Mouse (Mus musculus) adrenal gland, postnatal 14 days (tissue): ENCODE measurements around the gene Spata33. TPM values are rescaled to one million over a fixed set of nuclear protein-coding genes. Genes with fewer than 3 reads are reported as not detected.
"Not testable (repeated sequence)": the region's sequence is repeated elsewhere in the genome, so short reads cannot be mapped to it uniquely, and the experiment has no call there.

Experiments used
- DNase-seq: peaks from one replicate; pipeline ENCODE4 v3.0.0; 2021; ENCODE audit warnings: mixed read lengths
- long read RNA-seq, 2 experiments: library from polyadenylated mRNA; stranded (forward); transcript quantifications; one replicate each; pipeline ENCODE4 v2.0.0; 2021
- total RNA-seq: library from RNA; stranded (reverse); gene quantifications from 2 replicates; pipeline ENCODE4 v1.2.3, GENCODE M21; 2021

Gene Spata33
- total RNA-seq = 2.6 and 4.9 TPM in 2 replicates
- long read RNA-seq, experiment 1, partial matches to known transcripts = 0 of 1 reads
- long read RNA-seq, experiment 1, other reads (novel, unspliced or antisense) = 0 of 1 reads
- long read RNA-seq, experiment 2, partial matches to known transcripts = 1 of 3 reads
- long read RNA-seq, experiment 2, other reads (novel, unspliced or antisense) = 1 of 3 reads

DNA sequence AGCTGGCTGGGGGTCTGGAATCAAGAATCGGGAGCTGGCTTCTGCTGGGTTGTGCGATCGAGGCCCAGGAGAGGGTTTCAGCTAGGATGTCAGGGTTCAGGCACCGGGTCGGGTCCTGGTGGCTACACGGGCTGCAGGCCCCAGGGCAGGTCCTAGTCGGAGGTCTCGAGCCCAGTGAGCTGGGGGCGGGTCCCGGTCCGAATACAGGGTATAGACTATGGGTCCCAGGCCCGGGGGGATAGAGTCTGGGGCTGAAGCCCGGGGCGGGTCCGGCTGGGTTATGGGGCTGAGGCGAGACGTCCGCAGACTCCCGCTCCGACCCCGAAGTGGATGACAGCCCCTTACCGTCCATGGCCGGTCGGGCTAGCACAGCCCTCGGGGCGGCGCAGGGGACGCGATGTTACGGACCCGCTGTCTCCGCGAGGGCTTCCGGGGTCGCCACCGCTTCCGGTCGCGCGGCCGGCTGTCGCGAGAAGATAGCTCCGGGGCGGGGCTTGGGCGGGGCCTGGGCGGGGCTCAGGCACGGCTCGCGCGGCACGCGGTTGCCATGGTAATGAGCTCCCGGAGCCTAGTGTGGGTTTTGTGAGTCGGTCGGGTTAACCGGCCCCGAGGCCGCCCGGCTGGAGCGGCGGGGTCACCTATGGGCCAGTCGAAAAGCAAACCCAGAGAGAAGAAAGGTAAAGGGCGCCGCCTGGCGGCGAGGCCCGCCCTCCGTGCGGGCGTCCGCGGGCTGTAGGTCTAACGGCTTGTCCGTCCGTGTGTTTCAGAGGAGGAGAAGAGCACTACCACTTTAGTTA, at the start of gene Spata33, which contains the start of gene Chmp1a:
TSS of gene Spata33 (plus strand) at position 512 of the 797 bp plus-strand sequence.
TSS of gene Chmp1a (minus strand) at position 443 of the 797 bp plus-strand sequence.
- DNase-seq = peak; percentile 96

DNA sequence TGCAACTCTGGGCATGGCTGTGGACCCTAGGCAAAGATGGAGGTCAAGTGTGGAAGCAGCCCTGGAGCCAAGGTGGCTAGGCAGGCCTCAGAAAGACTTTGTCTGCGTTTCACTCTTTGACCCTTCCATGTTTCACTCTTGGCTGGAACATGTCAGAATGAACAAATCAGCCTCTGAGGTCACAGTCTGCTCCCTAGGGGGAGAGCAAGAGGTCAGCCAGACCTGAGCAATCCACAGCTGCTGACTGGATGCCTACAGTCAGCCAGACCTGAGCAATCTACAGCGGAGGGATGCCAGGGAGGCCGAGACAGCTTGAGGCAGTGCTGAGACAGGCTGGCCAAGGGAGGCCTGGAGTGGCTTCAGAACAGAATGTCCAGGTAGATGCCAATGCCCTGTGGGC, 31.2 kb upstream of the Spata33 start:
- peak; percentile 78 for DNase-seq

DNA sequence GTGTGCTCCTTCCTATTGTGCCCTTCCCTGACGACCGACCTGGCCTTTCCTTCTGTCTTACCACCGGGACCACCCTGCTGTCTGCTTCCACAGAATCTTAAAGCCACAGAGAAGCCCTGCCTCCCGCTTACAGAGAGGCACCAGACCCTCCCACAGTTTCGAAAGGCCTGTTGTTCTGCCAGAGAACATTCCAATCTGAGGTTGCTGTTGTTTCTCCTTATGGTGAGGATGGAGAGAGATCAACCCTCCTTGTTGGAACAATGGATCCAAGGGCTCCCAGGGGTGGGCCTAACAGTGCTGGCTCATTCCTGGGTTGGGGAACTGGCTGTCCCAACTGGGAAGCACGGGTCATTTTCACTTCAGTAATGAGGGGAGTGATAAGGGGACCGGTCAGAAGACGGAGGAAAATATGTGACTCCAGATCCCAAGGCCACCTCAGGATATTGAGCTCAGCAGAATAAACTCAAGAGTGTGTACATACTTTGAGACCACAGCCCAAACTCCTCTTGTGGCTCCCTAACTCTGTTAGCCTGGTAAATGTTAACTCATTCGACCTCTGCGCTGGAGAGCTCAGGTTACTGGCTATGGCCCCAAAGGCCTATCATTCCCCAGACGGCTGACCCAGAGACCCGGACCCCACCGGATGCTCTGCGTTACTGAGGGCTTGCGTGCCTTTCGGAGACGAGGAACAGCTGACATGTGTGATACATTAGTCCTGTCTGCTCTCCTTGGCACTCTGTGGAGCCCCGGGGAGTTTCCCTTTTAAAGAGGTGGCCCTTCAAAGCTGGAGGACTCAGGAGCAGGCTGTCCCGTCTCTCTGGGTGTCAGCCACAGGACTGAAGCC, 26.8 kb upstream of the Spata33 start, which contains the start of gene Dpep1:
TSS of gene Dpep1 (plus strand) at position 677 of the 844 bp plus-strand sequence.
- peak; percentile 57 for DNase-seq

DNA sequence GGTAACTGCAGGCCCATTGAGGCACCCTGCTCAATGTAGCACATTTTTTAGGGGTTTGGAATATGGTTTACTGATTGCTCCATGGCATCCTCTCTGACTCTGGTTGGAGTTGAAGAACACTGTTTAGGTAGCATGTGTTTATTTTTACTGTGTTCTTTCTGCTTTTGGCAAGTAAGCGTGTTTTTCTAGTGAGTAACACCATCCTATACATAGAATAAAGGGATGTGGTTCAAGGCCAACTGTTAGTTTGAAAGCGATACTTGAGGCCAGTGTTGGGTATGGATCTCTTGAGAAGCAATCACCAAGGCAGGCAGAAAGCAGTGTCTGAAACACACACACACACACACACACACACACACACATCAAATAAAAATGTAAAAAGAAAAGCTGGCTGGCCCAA, 24.6 kb upstream of the Spata33 start:
- DNase-seq = no peak

DNA sequence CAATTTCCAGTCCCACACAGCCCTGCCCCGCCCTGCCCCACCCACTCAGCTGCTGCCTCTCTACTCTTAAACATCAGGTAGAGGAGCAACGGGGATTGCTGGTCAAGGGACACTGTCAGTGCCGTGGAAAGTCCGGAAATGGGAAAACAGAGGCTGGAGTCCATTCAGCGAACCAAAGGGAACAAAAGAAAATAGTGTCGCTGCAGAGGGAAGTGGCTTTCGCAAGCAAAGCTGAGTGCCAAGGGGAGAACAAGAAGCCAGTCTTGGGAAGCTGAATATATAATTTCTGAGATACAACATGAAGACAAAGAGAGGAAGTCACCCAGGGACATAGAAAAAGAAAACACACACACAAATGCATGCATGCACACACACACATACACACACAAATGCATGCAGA, 23.8 kb upstream of the Spata33 start:
- DNase-seq = no peak

DNA sequence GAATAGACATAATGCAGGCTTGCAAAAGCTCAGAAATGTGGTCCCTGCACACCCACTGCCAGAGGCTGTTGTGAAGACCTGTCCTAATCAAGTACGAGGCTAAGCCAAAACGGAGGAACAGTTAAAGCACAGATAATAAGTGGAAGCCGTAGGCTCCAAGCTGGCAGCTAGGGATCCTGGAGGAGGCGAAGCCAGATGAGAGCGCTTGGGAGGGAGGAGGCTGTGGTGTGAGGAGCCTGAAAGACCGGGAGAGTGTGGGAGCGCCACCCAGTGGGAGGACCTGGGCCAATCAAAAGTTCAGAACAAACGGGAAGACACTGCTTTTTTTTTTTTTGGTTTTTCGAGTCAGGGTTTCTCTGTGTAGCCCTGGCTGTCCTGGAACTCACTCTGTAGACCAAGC, 22.0 kb upstream of the Spata33 start:
- DNase-seq = peak; percentile 89

DNA sequence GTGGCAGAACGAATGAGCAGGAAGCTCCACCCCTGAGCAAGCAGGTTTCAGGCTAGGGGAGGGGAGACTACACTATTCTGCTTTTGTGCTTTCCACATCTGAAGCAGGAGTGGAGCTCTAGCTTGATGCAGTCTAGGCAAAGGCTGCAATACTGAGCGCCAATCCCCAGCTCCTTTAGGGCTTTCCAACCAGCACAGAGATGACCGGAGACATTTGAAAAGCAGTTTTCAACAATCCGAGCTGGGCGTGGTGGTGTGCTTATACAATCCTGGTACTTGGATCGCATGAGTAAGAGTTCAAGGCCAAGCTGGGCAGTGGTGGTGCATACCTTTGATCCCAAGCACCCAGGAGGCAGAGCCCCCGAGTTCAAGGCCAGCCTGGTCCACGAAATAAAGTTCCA, 20.7 kb upstream of the Spata33 start:
- no peak for DNase-seq

DNA sequence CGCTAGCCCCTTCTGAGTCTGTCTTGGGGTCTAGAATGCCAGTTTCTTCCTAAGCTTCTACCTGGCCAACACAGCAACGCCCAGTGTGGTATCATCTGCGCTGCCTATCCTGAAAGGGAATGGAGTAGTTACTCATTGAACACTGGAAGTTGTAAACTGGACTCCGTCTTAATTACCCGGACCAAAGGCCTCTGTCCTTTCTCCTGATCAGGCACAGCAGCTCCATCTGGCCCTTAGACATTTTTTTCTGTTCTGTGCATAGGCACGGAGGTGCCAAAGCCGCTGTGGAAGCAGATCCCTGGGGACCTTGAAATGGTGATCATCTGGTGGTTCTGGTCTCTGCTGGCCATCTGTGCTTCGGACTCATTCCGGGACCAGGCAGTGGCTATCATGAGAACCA, 18.9 kb upstream of the Spata33 start:
- no peak for DNase-seq

DNA sequence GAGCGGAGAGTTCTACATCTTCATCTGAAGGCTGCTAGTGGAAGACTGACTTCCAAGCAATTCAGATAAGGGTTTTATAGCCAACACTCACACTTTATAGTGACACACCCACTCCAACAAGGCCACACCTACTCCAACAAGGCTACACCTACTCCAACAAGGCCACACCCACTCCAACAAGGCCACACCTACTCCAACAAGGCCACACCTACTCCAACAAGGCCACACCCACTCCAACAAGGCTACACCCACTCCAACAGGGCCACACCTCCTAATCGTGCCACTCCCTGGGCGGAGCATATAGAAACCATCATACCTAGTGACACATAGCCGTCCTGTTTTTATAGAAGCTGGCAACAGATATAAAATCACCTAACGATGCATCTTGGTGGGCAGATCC, 15.6 kb upstream of the Spata33 start:
- DNase-seq = not testable (repeated sequence)

DNA sequence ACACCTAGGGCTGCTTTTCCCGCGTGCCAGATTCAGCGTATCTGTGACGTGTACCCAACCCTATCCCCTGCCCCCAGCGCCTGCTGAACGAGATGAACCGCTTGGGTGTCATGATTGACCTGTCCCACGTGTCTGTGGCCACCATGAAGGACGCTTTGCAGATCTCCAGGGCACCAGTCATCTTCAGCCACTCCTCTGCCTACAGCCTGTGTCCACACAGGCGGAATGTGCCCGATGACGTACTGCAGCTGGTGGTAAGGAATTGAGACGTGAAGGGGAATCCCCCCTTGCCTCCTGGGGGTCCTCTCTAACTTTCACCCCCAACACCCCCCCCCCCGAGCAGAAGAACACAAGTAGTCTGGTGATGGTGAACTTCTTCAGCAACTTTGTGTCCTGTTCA, 12.8 kb upstream of the Spata33 start:
- no peak for DNase-seq

DNA sequence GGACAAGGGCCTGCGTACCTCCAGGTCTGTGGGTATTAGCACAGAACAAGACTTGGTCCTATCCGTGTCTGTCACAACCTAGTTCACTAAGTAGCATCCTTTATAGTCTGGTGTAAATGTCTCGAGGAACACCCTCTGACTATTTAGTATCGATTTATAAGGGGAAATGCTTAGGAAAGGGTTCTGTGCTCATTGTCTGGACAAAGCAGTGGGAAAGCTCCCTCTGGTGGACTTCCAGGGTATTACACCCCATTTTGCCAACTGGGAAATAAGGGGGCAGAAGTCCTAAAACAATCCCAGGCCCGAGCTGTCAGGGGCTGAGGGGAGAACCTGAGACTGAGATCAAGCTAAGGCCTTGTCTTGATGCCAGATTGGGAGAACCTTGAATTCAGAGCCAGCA, 10.3 kb upstream of the Spata33 start:
- DNase-seq = peak; percentile 83

DNA sequence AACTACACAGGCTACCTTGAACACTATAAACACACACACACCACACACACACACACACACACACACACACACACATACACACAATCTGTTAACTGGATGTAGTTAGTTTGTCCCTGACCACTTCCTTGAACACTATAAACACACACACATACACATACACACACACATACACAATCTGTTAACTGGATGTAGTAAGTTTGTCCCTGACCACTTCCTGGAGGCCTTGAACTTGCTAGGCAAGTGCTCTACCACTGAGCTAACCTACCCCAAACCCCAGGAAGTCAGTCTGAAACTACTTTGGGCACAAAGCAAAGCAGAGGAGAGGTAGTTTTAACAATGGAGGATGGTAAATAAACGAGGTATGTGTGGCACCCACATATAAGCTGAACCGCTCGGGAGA, 9.1 kb upstream of the Spata33 start:
- DNase-seq = no peak

DNA sequence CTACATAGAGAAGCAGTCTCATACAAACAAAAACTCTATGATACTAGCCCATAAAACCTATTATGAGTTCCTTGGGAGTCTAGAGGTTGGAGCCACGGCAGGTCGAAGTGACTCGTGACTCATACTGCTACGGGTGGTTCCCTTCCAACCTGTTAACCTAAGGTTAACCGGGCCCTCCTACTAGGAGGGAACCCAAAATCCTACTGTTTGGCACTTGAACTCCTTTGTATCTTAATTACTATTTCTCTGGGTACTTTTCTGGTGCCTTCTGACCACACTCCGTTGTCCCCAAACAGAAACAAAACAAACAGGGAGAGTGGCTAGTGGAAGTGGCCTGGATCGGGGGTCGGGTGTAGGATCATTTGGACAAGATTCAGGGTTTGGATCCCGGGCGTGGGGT, 756 bp upstream of the Spata33 start:
- DNase-seq = no peak

DNA sequence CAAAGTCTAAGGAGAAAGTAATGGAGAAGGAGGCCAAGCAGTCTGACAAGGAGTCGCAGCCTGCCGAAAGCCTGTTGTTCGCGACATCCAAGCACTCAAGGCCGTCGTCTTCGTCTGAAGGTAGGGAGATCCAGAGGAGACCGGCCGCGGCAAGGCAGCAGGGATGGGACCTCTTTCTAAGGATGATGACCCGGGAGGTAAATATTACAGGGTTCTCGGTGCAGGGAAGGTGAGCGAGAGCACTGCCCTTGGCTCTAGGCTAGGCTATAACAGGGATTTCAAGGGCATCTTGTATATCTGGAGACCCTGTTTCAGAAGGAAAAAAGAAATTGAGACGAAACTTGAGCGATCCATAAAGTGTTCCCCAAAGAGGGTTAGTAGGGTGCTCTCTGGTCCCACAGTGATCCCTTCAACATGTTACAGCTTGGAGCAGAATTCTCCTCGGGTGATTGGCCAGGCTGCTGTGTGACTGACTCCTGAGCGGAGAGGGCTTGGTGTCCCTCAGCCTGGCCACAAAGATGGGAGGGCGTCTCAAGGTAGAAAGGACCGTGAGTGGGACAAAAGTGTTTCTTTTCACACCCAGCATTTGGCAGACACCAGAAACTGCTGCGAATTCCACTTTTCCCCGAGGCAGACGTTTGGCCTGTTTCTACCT, 613 bp downstream of the Spata33 start:
- DNase-seq = no peak

DNA sequence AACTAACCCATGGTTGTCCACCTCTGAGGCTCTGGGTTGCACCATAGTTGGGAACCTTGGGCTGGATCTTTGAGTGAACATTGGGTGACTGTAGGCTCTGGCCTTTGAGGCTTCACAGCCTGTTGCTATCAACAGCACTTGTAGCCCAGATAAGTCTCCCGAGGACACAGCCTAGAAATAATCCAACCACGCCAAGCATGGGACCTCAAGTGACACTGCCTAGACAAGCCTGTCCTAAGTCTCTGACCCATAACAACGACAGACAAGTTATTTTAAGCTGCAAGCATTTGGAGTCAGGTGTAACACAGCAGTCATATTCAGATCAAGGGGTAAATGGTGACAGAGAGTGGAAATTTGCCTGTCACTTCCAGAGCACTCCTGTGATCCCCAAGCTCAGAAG, 2.8 kb downstream of the Spata33 start:
- no peak for DNase-seq

DNA sequence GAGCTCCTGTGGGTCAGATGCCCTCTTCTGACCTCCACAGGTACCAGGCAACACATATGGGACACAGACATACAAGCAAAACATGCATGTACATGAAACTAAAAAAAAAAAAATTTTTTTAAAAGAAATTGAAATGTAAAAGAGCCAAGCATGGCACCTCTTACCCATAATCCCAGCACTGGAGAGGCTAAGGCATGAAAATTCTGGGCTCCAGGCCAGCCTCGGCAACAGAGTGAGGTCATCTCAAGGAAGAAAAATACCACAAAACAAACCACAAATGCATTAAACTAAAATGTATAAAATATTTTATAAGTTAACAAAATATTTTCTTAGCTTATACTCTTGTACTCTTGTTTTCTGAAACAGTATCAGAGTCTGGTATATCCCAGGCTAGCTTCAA, 8.3 kb downstream of the Spata33 start:
- DNase-seq = peak; percentile 56

DNA sequence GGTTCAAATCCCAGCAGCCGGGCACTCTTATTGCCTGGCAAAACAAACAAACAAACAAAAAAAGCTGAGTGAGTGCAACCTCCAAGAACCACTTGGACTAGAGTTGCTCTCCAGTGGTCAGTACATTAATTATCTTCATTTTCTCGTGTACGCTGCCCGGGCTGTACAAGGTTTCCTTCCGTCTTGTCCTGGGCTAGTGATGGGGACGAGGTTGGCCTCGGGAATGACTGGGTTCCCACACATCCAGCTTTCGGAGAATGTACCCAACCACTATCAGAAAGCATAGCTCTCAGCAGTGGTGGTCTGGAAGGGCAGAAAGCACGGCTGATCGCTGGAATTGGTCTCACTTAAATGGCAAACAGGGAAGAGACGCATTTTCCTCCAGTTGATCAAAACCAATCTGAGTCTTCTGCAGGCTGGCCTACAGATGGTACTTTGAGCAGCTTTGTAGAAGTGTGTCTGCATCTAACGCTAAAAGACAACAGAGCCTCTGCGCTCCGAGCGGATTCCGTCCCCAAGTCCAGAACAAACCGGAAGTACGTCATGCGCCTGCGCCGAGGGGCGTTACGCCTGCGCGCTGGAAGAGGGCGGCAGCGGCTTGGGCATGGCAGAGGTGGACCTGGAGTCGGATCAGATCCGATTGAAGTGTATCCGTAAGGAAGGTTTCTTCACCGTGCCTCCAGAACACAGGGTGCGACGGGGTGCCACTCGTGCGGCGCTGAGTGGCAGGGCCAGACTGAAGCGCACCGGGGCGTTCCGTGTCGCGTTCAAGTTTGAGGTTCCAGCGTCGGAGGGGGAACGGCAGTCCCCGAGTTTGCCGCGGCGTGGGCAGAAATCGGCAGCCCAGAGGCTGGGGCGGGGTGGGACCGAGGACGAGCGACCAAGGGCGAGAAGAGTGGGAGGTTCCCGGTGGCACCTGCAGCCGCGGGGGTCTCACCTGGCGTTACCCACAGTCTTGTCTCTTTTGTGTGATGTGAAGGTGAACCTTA, 11.9 kb downstream of the Spata33 start, which contains the start of gene Cdk10:
TSS of gene Cdk10 (plus strand) at position 565 of the 989 bp plus-strand sequence.
- DNase-seq = peak; percentile 97

DNA sequence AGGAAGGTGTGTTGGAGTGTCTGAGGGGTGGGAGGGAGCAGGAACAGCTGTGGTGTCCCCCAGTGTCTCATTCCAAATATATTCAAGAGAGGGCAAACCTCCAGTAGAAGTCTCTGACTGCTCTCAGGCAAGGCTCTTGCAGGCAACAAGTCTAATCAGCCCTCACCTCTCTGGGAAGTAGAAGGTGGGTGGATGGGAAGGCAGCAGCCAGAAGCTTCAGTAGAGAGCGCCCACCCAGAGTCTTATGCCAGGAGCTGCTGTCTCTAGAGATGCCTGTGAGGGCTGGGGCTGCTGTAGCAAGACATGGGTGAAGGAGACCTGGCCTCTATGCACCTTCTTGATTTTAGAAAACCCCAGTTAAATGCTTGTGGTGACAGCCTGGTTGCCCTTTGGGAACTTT, 15.8 kb downstream of the Spata33 start:
- no peak for DNase-seq

DNA sequence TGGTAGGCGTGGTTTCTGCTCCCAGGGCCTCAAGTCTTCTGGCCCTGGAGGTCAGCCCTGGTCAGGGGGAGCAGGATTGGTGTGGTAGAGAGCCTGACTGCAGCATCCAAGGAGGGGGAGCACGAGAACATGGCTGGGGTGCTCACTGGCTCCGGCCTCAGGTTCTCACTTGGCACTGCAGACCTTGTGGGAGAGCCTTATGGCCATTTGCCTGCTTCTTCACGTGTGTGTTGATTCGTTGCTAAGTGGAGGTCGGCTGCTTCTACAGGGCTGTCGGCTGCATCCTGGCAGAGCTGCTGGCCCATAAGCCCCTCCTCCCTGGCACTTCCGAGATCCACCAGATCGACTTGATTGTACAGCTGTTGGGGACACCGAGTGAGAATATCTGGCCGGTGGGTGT, 17.7 kb downstream of the Spata33 start:
- DNase-seq = not testable (repeated sequence)

DNA sequence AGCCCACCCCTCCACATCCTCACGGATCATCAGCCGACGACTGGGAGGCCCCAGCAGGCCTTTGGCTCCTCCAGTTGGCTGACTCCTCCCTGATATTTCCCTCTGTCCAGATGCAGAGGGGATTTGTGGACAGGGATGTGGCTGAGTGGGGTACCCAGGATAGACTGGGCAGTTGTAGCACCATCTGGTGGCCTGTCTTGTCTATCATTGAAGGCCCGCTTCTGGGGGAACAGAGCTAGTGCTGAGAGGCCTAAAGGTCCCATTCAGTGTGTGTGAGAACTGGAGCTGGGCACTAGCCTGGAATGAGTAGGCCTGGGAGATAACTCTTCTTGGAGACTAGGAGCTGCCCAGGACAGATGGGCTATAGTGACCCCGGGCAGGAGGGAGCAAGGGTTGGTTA, 19.1 kb downstream of the Spata33 start:
- peak; percentile 62 for DNase-seq

DNA sequence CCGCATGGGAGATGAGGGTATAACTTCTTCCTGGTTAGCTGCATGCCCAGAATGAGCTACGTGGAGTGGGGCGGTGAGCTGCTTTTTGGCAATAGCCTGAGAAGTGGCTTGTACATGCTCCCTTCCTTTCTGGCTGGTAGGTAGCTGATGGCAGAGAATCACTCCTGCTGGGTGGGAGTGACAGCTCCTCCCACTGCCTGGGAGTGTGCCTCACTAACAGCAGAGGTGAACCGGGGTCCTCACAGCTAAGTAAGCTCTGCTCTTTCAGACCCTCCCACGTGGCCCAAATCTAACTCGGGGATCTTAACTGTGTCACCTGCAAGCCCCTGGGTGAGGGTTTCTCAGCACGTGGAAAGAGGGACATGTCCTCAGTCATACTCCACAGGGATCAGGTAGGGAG, 19.9 kb downstream of the Spata33 start:
- DNase-seq = no peak
